Mouse (Mus musculus) heart, embryonic 11.5 days (tissue): Measurements from ENCODE around the gene Sumo3. TPM values are rescaled to one million over a fixed set of nuclear protein-coding genes. Genes with fewer than 3 reads are reported as not detected.
A peak's percentile ranks its signal among the peaks of the same experiment; 100 is the strongest.

Source experiments
- ATAC-seq: fragments of 200-750 bp; cut with Nextera tagmentation; replicated peaks from 2 replicates; pipeline ENCODE4 v1.8.0; 2017; ENCODE audit warnings: moderate library complexity; ENCODE audit not compliant: insufficient number of reproducible peaks, low FRiP score, low TSS enrichment
- H3K27ac ChIP-seq: fragments of 300-500 bp; sonication (generic); 2 replicates; pipeline ENCODE4 v1.5.1; 2014; ENCODE audit warnings: mild to moderate bottlenecking, low read depth, low read length
- H3K27me3 ChIP-seq: fragments of 300-500 bp; sonication (generic); 2 replicates; pipeline ENCODE4 v1.6.1; 2014; ENCODE audit warnings: mild to moderate bottlenecking, low read length, mixed read lengths; ENCODE audit not compliant: control insufficient read depth, insufficient read depth
- H3K36me3 ChIP-seq: fragments of 300-500 bp; sonication (generic); 2 replicates; pipeline ENCODE4 v1.6.1; 2014; ENCODE audit warnings: mild to moderate bottlenecking, low read length, moderate library complexity, mixed read lengths; ENCODE audit not compliant: control insufficient read depth, insufficient read depth
- H3K4me1 ChIP-seq: fragments of 300-500 bp; sonication (generic); 2 replicates; pipeline ENCODE4 v1.6.1; 2014; ENCODE audit warnings: low read length; ENCODE audit not compliant: control insufficient read depth, insufficient read depth
- H3K4me2 ChIP-seq: fragments of 300-500 bp; sonication (generic); 2 replicates; pipeline ENCODE4 v1.6.1; 2014; ENCODE audit warnings: mild to moderate bottlenecking, moderate library complexity
- H3K4me3 ChIP-seq: fragments of 300-500 bp; sonication (generic); 2 replicates; pipeline ENCODE4 v1.5.1; 2014; ENCODE audit warnings: low read depth, low read length
- H3K9ac ChIP-seq: fragments of 300-500 bp; sonication (generic); 2 replicates; pipeline ENCODE4 v1.6.1; 2014; ENCODE audit warnings: mild to moderate bottlenecking, low read depth, low read length, moderate library complexity
- H3K9me3 ChIP-seq: fragments of 300-500 bp; sonication (generic); replicated peaks from 2 replicates; pipeline ENCODE4 v1.6.1; 2016; ENCODE audit warnings: low read length; ENCODE audit not compliant: control insufficient read depth
- WGBS: fragments of 180-500 bp; shearing (Covaris S2); extraction: QIAGEN DNeasy Blood & Tissue Kit; methylation state at CpG from one replicate; pipeline ENCODE4 v1.1.7; 2014; ENCODE audit not compliant: insufficient replicate concordance; 5-methylcytosine and 5-hydroxymethylcytosine counted together
- polyA plus RNA-seq: library from polyadenylated mRNA; unstranded; fragments of >200 nt; fragmentation: Nextera tagmentation; extraction: Ambion mirVana; gene quantifications from 2 replicates; pipeline ENCODE4 v1.2.1, GENCODE M21; 2014

Gene Sumo3
- polyA plus RNA-seq, 1 experiment from 2014 or later: 165 TPM

GRCm38 (mm10) chr10:77623639-77624400, 17.9 kb downstream of the Sumo3 start:
- no peaks in the 10 kb centered on the region for H3K9me3 ChIP-seq
- H3K4me2 ChIP-seq: peak overlapping the region; percentile 76
- H3K27me3 ChIP-seq: no peaks in the 10 kb centered on the region
- no peak for ATAC-seq
- H3K4me3 ChIP-seq: peak overlapping the region; percentile 92
- H3K27ac ChIP-seq: peak overlapping the region; percentile 29; the same call in 1 of the 2 replicates
- H3K4me1 ChIP-seq: peaks cover 21% of the 10 kb centered on the region
- WGBS: 84% methylated on average over 10 of the region's 10 CpGs
- peak overlapping the region; percentile 99 for H3K9ac ChIP-seq
- no peaks in the 10 kb centered on the region for H3K36me3 ChIP-seq

GRCm38 (mm10) chr10:77624570-77624995, 18.7 kb downstream of the Sumo3 start:
- Histone ChIP-seq H3K9ac (peak overlapping the region; percentile 52), H3K27ac (peak overlapping the region; percentile 46; the same call in 1 of the 2 replicates), H3K4me3 (no peak overlapping the region), H3K9me3 (no peaks in the 10 kb centered on the region), H3K4me1 (peaks cover 21% of the 10 kb centered on the region), H3K36me3 (no peaks in the 10 kb centered on the region), H3K27me3 (no peaks in the 10 kb centered on the region), H3K4me2 (no peak overlapping the region)
- WGBS: 62% methylated on average over 7 of the region's 7 CpGs
- no peak for ATAC-seq

- H3K36me3 ChIP-seq: no peaks in the 10 kb centered on the region
- H3K9me3 ChIP-seq: no peaks in the 10 kb centered on the region
- H3K9ac ChIP-seq: 0 out of 2 replicates have a peak overlapping the region, but pooled peaks have one; percentile 3
- no peak overlapping the region for H3K4me3 ChIP-seq
- H3K4me1 ChIP-seq: peaks cover 21% of the 10 kb centered on the region
- no peak overlapping the region for H3K4me2 ChIP-seq
- no peaks in the 10 kb centered on the region for H3K27me3 ChIP-seq
- no peak overlapping the region for H3K27ac ChIP-seq
- no peak for ATAC-seq
- 83% methylated on average over 7 of the region's 7 CpGs for WGBS
Observed at GRCm38 (mm10) chr10:77626036-77626435, 20.1 kb downstream of the Sumo3 start.

GRCm38 (mm10) chr10:77626591-77626990, 20.7 kb downstream of the Sumo3 start:
- Histone ChIP-seq H3K27me3 (no peaks in the 10 kb centered on the region), H3K4me3 (no peak overlapping the region), H3K9me3 (no peaks in the 10 kb centered on the region), H3K4me2 (no peak overlapping the region), H3K27ac (no peak overlapping the region), H3K36me3 (peaks cover 5% of the 10 kb centered on the region; the same call in 1 of the 2 replicates), H3K9ac (no peak overlapping the region), H3K4me1 (peaks cover 21% of the 10 kb centered on the region)
- ATAC-seq: no peak
- 78% methylated on average over 7 of the region's 7 CpGs for WGBS

- no peaks in the 10 kb centered on the region for H3K27me3 ChIP-seq
- H3K4me3 ChIP-seq: no peak overlapping the region
- no peaks in the 10 kb centered on the region for H3K9me3 ChIP-seq
- H3K36me3 ChIP-seq: peaks cover 9% of the 10 kb centered on the region
- ATAC-seq: peak; percentile 40; the same call in 1 of the 2 replicates
- H3K4me1 ChIP-seq: peaks cover 21% of the 10 kb centered on the region
- H3K4me2 ChIP-seq: no peak overlapping the region
- 31% methylated on average over 2 of the region's 2 CpGs for WGBS
- no peak overlapping the region for H3K9ac ChIP-seq
- no peak overlapping the region for H3K27ac ChIP-seq
Observed at GRCm38 (mm10) chr10:77627497-77627896, 21.6 kb downstream of the Sumo3 start.

- Histone ChIP-seq H3K27me3 (no peaks in the 10 kb centered on the region), H3K9ac (no peak overlapping the region), H3K4me2 (no peak overlapping the region), H3K36me3 (peaks cover 9% of the 10 kb centered on the region), H3K27ac (no peak overlapping the region), H3K4me3 (no peak overlapping the region), H3K4me1 (peaks cover 16% of the 10 kb centered on the region), H3K9me3 (no peaks in the 10 kb centered on the region)
- no peak for ATAC-seq
- 86% methylated on average over 3 of the region's 3 CpGs for WGBS
Observed at GRCm38 (mm10) chr10:77629163-77629562, 23.3 kb downstream of the Sumo3 start.

GRCm38 (mm10) chr10:77629970-77630369, 24.1 kb downstream of the Sumo3 start:
- H3K27ac ChIP-seq: no peak overlapping the region
- H3K4me3 ChIP-seq: no peak overlapping the region
- no peak for ATAC-seq
- 85% methylated on average over 1 of the region's 1 CpGs for WGBS
- no peaks in the 10 kb centered on the region for H3K9me3 ChIP-seq
- peaks cover 9% of the 10 kb centered on the region for H3K4me1 ChIP-seq
- H3K36me3 ChIP-seq: peaks cover 9% of the 10 kb centered on the region
- no peaks in the 10 kb centered on the region for H3K27me3 ChIP-seq
- H3K4me2 ChIP-seq: no peak overlapping the region
- H3K9ac ChIP-seq: no peak overlapping the region

GRCm38 (mm10) chr10:77634016-77634415, 28.1 kb downstream of the Sumo3 start:
- Histone ChIP-seq H3K4me2 (no peak overlapping the region), H3K27me3 (no peaks in the 10 kb centered on the region), H3K9ac (no peak overlapping the region), H3K36me3 (peaks cover 9% of the 10 kb centered on the region), H3K4me1 (peaks cover 31% of the 10 kb centered on the region), H3K9me3 (no peaks in the 10 kb centered on the region), H3K27ac (peak overlapping the region; percentile 74; the same call in 1 of the 2 replicates), H3K4me3 (no peak overlapping the region)
- no peak for ATAC-seq
- 83% methylated on average over 6 of the region's 6 CpGs for WGBS
